Mouse (Mus musculus): Measurements from ENCODE around the gene Mvb12a.

GRCm38 (mm10) chr8:71562751-71563150 lies 20.0 kb downstream of the Mvb12a start:
- TF ChIP-seq POLR2A (IDR thresholded peaks at IDR 0.05; ENCODE audit: low read depth, low read length) (no peak), CTCF (conservative IDR thresholded peaks at IDR 0.05; ENCODE audit: insufficient read depth, insufficient read length, low read depth, low read length) (peak; percentile 73)
